Mouse (Mus musculus): ENCODE data around the gene Rsl24d1. TPM values are rescaled to one million over a fixed set of nuclear protein-coding genes. Genes with fewer than 3 reads are reported as not detected.
A peak's percentile ranks its signal among the peaks of the same experiment; 100 is the strongest.

Rsl24d1 gene
- polyA plus RNA-seq, 1 experiment = 10.0 TPM

DNA sequence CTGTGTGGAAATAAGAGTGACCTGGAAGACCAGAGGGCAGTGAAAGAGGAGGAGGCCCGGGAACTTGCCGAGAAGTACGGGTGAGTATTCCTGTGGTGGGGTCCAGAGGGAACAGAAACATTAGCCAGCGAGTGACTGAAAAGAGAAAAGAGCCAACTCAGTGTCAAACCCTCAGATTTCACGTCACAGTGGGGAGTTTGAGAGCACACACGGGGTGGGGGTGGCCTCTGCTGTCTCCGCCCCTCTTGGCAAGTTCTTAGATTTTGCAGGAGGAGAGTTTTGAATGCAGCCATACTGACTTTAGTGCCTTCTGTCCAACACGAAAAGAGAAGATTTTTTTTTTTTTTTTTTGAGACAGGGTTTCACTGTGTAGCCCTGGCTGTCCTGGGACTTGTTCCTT, 26.1 kb upstream of the Rsl24d1 start:
- Histone ChIP-seq H3K27me3 (ENCODE audit: control insufficient read depth, insufficient read depth, low read length) (no peaks in the 10 kb centered on the region), H3K36me3 (ENCODE audit: control insufficient read depth, insufficient read depth, low read length) (0 out of 2 replicates have a peak, but pooled peaks cover 1% of the 10 kb centered on the region), H3K4me3 (ENCODE audit: extremely low read depth, insufficient read depth, insufficient read length) (no peak overlapping the region), H3K27ac (ENCODE audit: insufficient read depth, low read length) (no peak overlapping the region), H3K4me1 (ENCODE audit: control insufficient read depth, insufficient read depth, insufficient read length) (peaks cover 6% of the 10 kb centered on the region; the same call in 1 of the 2 replicates)
- TF ChIP-seq CTCF (IDR thresholded peaks at IDR 0.05; ENCODE audit: extremely low read depth, insufficient read depth, insufficient read length, insufficient replicate concordance) (no peak), POLR2A (IDR thresholded peaks at IDR 0.05; ENCODE audit: low read depth, low read length) (no peak)
- no peak for DNase-seq (ENCODE audit: low read depth in 1 of 2, low spot score in 2 of 2)
- WGBS = 55% methylated on average over 8 of the region's 8 CpGs

GRCm38 (mm10) chr9:73087581-73087980, 25.6 kb upstream of the Rsl24d1 start:
- no peak for TF ChIP-seq CTCF (IDR thresholded peaks at IDR 0.05; ENCODE audit: extremely low read depth, insufficient read depth, insufficient read length, insufficient replicate concordance)
- TF ChIP-seq POLR2A (IDR thresholded peaks at IDR 0.05; ENCODE audit: low read depth, low read length) = no peak
- no peak overlapping the region for H3K4me3 ChIP-seq (ENCODE audit: extremely low read depth, insufficient read depth, insufficient read length)
- H3K4me1 ChIP-seq (ENCODE audit: control insufficient read depth, insufficient read depth, insufficient read length) = peaks cover 6% of the 10 kb centered on the region; the same call in 1 of the 2 replicates

DNA sequence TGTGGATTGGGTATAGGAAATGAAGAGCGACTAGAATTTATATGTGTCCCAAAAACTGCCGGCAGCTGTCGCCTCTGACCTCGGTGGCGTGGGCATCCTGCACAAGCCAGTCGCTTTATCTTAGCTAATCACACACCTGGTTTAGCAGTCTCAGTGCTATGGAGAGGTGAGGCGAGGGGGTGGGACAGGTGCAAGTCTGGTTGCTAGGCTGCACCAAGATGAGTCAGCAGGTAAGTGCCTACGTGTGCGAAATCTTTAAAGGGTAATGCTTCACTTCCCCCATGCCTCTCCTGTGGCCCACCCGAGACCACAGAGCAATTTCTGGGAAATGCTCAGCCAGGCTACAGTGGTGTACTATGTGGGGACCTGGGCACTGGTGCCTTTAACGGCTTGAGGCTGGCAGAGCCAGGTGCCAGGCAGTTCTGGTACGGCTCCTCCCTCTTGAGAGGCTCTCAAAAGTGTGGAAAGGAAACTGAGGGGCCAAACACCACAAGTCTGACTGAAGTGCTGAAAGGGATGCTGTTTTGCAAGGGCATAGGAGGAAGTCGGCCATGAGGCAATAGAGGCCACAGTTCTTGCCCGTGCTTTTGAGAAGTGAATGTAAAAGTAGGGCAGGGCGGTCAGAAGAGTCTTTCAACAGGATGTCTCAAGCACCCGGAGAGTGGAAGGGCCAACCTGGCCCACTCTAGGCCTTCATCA, 23.9 kb upstream of the Rsl24d1 start:
- 17% methylated on average over 16 of the region's 16 CpGs for WGBS
- H3K4me3 ChIP-seq (ENCODE audit: extremely low read depth, insufficient read depth, insufficient read length) = no peak overlapping the region
- H3K27me3 ChIP-seq (ENCODE audit: control insufficient read depth, insufficient read depth, low read length) = no peaks in the 10 kb centered on the region
- TF ChIP-seq CTCF (IDR thresholded peaks at IDR 0.05; ENCODE audit: extremely low read depth, insufficient read depth, insufficient read length, insufficient replicate concordance) (no peak), POLR2A (IDR thresholded peaks at IDR 0.05; ENCODE audit: low read depth, low read length) (no peak)
- peaks cover 4% of the 10 kb centered on the region; the same call in 1 of the 2 replicates for H3K4me1 ChIP-seq (ENCODE audit: control insufficient read depth, insufficient read depth, insufficient read length)
- peak; percentile 10 to 30 for DNase-seq (ENCODE audit: low read depth in 1 of 2, low spot score in 2 of 2)
- 0 out of 2 replicates have a peak, but pooled peaks cover 1% of the 10 kb centered on the region for H3K36me3 ChIP-seq (ENCODE audit: control insufficient read depth, insufficient read depth, low read length)
- peak overlapping the region; percentile 70 for H3K27ac ChIP-seq (ENCODE audit: insufficient read depth, low read length)

More at GRCm38 (mm10) chr9:73087581-73087980, 25.6 kb upstream of the Rsl24d1 start:
- WGBS = 51% methylated on average over 5 of the region's 5 CpGs
- H3K36me3 ChIP-seq (ENCODE audit: control insufficient read depth, insufficient read depth, low read length) = 0 out of 2 replicates have a peak, but pooled peaks cover 1% of the 10 kb centered on the region
- H3K27me3 ChIP-seq (ENCODE audit: control insufficient read depth, insufficient read depth, low read length) = no peaks in the 10 kb centered on the region
- H3K27ac ChIP-seq (ENCODE audit: insufficient read depth, low read length) = no peak overlapping the region
- DNase-seq (ENCODE audit: low read depth in 1 of 2, low spot score in 2 of 2) = no peak

DNA sequence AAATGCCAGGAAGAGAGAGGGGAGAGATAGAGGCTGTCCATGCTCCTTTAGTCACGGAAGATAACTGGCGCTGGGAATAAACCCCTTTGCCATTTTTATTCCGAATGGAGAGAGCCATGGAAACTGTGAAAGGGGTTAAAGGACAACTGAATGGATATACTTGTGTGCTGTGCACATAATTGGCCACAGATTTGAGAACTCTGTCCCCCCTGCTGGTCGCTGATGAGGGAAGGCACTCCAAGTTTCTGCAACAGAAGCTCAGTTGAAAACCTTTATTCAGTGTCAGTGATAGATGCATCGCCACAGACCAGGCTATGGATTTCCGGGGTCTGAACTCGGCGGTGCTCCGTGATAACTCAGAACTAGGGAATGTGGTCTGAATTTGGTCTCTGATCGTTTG, 23.1 kb upstream of the Rsl24d1 start:
- Histone ChIP-seq H3K4me3 (ENCODE audit: extremely low read depth, insufficient read depth, insufficient read length) (no peak overlapping the region), H3K27me3 (ENCODE audit: control insufficient read depth, insufficient read depth, low read length) (no peaks in the 10 kb centered on the region), H3K4me1 (ENCODE audit: control insufficient read depth, insufficient read depth, insufficient read length) (peaks cover 4% of the 10 kb centered on the region; the same call in 1 of the 2 replicates), H3K36me3 (ENCODE audit: control insufficient read depth, insufficient read depth, low read length) (peaks cover under 1% of the 10 kb centered on the region; the same call in 1 of the 2 replicates), H3K27ac (ENCODE audit: insufficient read depth, low read length) (no peak overlapping the region)
- WGBS = 86% methylated on average over 10 of the region's 10 CpGs
- TF ChIP-seq CTCF (IDR thresholded peaks at IDR 0.05; ENCODE audit: extremely low read depth, insufficient read depth, insufficient read length, insufficient replicate concordance) = no peak
- TF ChIP-seq POLR2A (IDR thresholded peaks at IDR 0.05; ENCODE audit: low read depth, low read length) = no peak
- no peak for DNase-seq (ENCODE audit: low read depth in 1 of 2, low spot score in 2 of 2)

DNA sequence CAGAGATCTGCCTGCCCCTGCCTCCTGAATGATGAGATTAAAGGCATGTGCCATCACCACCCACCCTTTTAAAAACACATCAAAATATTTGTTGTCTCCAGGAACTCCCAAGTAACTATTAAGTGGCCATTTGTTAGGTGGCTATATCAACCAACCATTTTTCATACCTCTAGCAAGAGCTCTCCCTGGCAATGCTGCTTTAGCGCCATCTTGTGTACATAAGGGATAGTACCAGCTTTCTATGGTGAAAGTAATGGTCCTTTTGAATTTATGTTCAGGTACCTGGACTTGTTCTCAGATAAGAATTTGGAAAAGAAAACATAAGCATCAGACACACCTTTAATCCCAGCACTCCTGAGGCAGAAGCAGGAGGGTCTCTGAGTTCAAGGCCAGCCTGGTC, 21.5 kb upstream of the Rsl24d1 start:
- no peak for TF ChIP-seq POLR2A (IDR thresholded peaks at IDR 0.05; ENCODE audit: low read depth, low read length)
- TF ChIP-seq CTCF (IDR thresholded peaks at IDR 0.05; ENCODE audit: extremely low read depth, insufficient read depth, insufficient read length, insufficient replicate concordance) = peak; percentile 37; the same call in 1 of the 2 replicates
- H3K4me3 ChIP-seq (ENCODE audit: extremely low read depth, insufficient read depth, insufficient read length) = no peak overlapping the region
- 2% methylated on average over 1 of the region's 1 CpGs for WGBS
- H3K27me3 ChIP-seq (ENCODE audit: control insufficient read depth, insufficient read depth, low read length) = no peaks in the 10 kb centered on the region
- DNase-seq (ENCODE audit: low read depth in 1 of 2, low spot score in 2 of 2) = peak in 1 of 2 experiments; percentile 27
- no peak overlapping the region for H3K27ac ChIP-seq (ENCODE audit: insufficient read depth, low read length)
- H3K36me3 ChIP-seq (ENCODE audit: control insufficient read depth, insufficient read depth, low read length) = peaks cover 5% of the 10 kb centered on the region
- H3K4me1 ChIP-seq (ENCODE audit: control insufficient read depth, insufficient read depth, insufficient read length) = peaks cover 4% of the 10 kb centered on the region; the same call in 1 of the 2 replicates

DNA sequence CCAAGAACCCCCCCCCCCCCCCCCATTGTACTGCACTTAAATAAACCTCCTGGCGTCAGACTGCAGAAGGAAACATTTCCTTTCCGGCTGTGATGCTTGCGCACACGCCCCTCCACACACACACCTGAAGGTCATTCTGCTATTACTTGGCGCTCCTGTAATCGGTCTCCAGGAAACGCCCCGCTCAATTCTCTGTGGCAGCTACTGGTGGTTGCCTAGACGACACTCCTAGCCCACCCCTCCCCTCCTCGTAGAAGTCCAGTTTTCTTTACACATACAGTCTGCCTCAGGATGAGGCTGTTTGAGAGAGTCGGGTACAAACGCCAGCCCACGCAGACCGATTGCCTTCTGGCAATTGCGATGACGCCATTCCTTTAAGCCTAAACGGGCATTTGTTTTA, 18.6 kb upstream of the Rsl24d1 start:
- H3K4me1 ChIP-seq (ENCODE audit: control insufficient read depth, insufficient read depth, insufficient read length) = peaks cover 4% of the 10 kb centered on the region; the same call in 1 of the 2 replicates
- H3K27ac ChIP-seq (ENCODE audit: insufficient read depth, low read length) = no peak overlapping the region
- 85% methylated on average over 17 of the region's 17 CpGs for WGBS
- no peaks in the 10 kb centered on the region for H3K27me3 ChIP-seq (ENCODE audit: control insufficient read depth, insufficient read depth, low read length)
- TF ChIP-seq CTCF (IDR thresholded peaks at IDR 0.05; ENCODE audit: extremely low read depth, insufficient read depth, insufficient read length, insufficient replicate concordance) (no peak), POLR2A (IDR thresholded peaks at IDR 0.05; ENCODE audit: low read depth, low read length) (no peak)
- peaks cover 5% of the 10 kb centered on the region for H3K36me3 ChIP-seq (ENCODE audit: control insufficient read depth, insufficient read depth, low read length)
- no peak for DNase-seq (ENCODE audit: low read depth in 1 of 2, low spot score in 2 of 2)
- H3K4me3 ChIP-seq (ENCODE audit: extremely low read depth, insufficient read depth, insufficient read length) = no peak overlapping the region

DNA sequence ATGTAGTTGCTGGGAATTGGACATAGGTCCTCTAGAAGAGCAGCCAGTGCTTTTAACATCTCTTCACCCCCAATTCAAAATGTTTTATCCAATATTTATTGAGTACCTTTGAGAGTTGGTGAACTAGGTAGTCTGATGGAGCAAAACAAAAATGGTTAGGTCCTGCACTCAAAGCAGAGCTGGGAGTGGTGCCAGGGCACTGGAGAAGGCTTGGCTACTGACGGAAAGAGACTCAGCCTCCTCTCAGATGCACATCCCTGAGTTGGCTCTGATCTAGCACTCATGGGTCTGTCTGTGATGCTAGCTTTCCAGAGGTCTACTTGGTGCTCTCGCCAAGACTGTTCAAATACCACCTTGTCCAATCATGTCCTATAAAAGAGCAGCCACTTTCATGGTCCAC, 15.3 kb upstream of the Rsl24d1 start:
- peaks cover 5% of the 10 kb centered on the region for H3K36me3 ChIP-seq (ENCODE audit: control insufficient read depth, insufficient read depth, low read length)
- DNase-seq (ENCODE audit: low read depth in 1 of 2, low spot score in 2 of 2) = no peak
- H3K4me1 ChIP-seq (ENCODE audit: control insufficient read depth, insufficient read depth, insufficient read length) = 0 out of 2 replicates have a peak, but pooled peaks cover under 1% of the 10 kb centered on the region
- 89% methylated on average over 2 of the region's 2 CpGs for WGBS
- H3K27ac ChIP-seq (ENCODE audit: insufficient read depth, low read length) = no peak overlapping the region
- no peak for TF ChIP-seq POLR2A (IDR thresholded peaks at IDR 0.05; ENCODE audit: low read depth, low read length)
- TF ChIP-seq CTCF (IDR thresholded peaks at IDR 0.05; ENCODE audit: extremely low read depth, insufficient read depth, insufficient read length, insufficient replicate concordance) = no peak
- no peak overlapping the region for H3K4me3 ChIP-seq (ENCODE audit: extremely low read depth, insufficient read depth, insufficient read length)
- peaks cover under 1% of the 10 kb centered on the region; the same call in 1 of the 2 replicates for H3K27me3 ChIP-seq (ENCODE audit: control insufficient read depth, insufficient read depth, low read length)
